Mouse (Mus musculus) myocyte (in vitro differentiated cells): ENCODE measurements around the gene P2rx5. TPM values are rescaled to one million over a fixed set of nuclear protein-coding genes. Genes with fewer than 3 reads are reported as not detected.

Experiments used
- H3K27me3 ChIP-seq: one replicate; pipeline ENCODE4 v1.6.1; 2011; ENCODE audit not compliant: control insufficient read depth, insufficient read depth, insufficient read length
- H3K36me3 ChIP-seq: one replicate; pipeline ENCODE4 v1.6.1; 2011; ENCODE audit not compliant: control insufficient read depth, insufficient read depth
- H3K4me2 ChIP-seq: one replicate; pipeline ENCODE4 v1.6.1; 2011; ENCODE audit warnings: low read depth, control low read depth
- H3K4me3 ChIP-seq: one replicate; pipeline ENCODE4 v1.5.1; 2011; ENCODE audit warnings: mild to moderate bottlenecking, control low read depth, moderate library complexity
- H3K79me2 ChIP-seq: one replicate; pipeline ENCODE4 v1.6.1; 2011; ENCODE audit not compliant: control insufficient read depth, insufficient read depth
- H3ac ChIP-seq: one replicate; pipeline ENCODE4 v1.6.1; 2011; ENCODE audit not compliant: control insufficient read depth, insufficient read length
- CEBPB ChIP-seq: IDR thresholded peaks from 2 replicates; pipeline ENCODE4 v1.6.1; 2011; ENCODE audit warnings: mild to moderate bottlenecking, moderate library complexity; ENCODE audit not compliant: poor library complexity, insufficient read depth, severe bottlenecking
- E2F4 ChIP-seq: IDR thresholded peaks from one replicate; pipeline ENCODE4 v1.6.1; 2011; ENCODE audit warnings: mild to moderate bottlenecking, control low read depth, moderate library complexity; ENCODE audit not compliant: insufficient read depth
- MAX ChIP-seq: IDR thresholded peaks from one replicate; pipeline ENCODE4 v1.6.1; 2011; ENCODE audit warnings: low read depth, mild to moderate bottlenecking, control low read depth
- MYOD1 ChIP-seq, 3 experiments: IDR thresholded peaks; one replicate each; pipeline ENCODE4 v1.6.1; 2011; ENCODE audit warnings: control low read depth in 2 of 3, low read depth in 2 of 3, mild to moderate bottlenecking in 2 of 3, moderate library complexity in 1 of 3; ENCODE audit not compliant: insufficient read length in 2 of 3, control insufficient read depth in 1 of 3
- MYOG ChIP-seq, 3 experiments: IDR thresholded peaks; one replicate each; pipeline ENCODE4 v1.6.1; 2011; ENCODE audit warnings: control low read depth in 2 of 3, low read depth in 2 of 3, mild to moderate bottlenecking in 2 of 3; ENCODE audit not compliant: insufficient read length in 2 of 3, control insufficient read depth in 1 of 3, insufficient read depth in 1 of 3
- POLR2A ChIP-seq: IDR thresholded peaks from one replicate; pipeline ENCODE4 v1.6.1; 2011; ENCODE audit warnings: low read depth, mild to moderate bottlenecking, control low read depth, moderate library complexity; ENCODE audit not compliant: insufficient read length
- POLR2AphosphoS2 ChIP-seq: IDR thresholded peaks from one replicate; pipeline ENCODE4 v1.6.1; 2011; ENCODE audit warnings: low read depth, control low read depth; ENCODE audit not compliant: insufficient read length
- REST ChIP-seq: IDR thresholded peaks from one replicate; pipeline ENCODE4 v1.6.1; 2011; ENCODE audit warnings: mild to moderate bottlenecking, control low read depth, moderate library complexity; ENCODE audit not compliant: insufficient read depth, insufficient read length
- SRF ChIP-seq: IDR thresholded peaks from one replicate; pipeline ENCODE4 v1.6.1; 2011; ENCODE audit warnings: low read depth; ENCODE audit not compliant: control insufficient read depth, insufficient read length
- TCF12 ChIP-seq: IDR thresholded peaks from one replicate; pipeline ENCODE4 v1.6.1; 2011; ENCODE audit warnings: mild to moderate bottlenecking, control low read depth; ENCODE audit not compliant: poor library complexity, insufficient read depth, severe bottlenecking
- TCF3 ChIP-seq: IDR thresholded peaks from one replicate; pipeline ENCODE4 v1.6.1; 2011; ENCODE audit warnings: low read depth, control low read depth; ENCODE audit not compliant: insufficient read length
- USF1 ChIP-seq: IDR thresholded peaks from one replicate; pipeline ENCODE4 v1.6.1; 2011; ENCODE audit warnings: low read depth, mild to moderate bottlenecking, control low read depth, moderate library complexity
- polyA plus RNA-seq: library from polyadenylated mRNA; unstranded; fragments of >200 nt; fragmentation: generic; extraction: Trizol; gene quantifications from one replicate; pipeline ENCODE4 v1.2.1, GENCODE M21; 2012; ENCODE audit warnings: missing spikeins

P2rx5 gene
- polyA plus RNA-seq, 1 experiment: 3.5 TPM

- Histone ChIP-seq H3K4me2 (no peak overlapping the region), H3K36me3 (peaks cover 9% of the 10 kb centered on the region), H3K27me3 (no peaks in the 10 kb centered on the region), H3K79me2 (peaks cover 12% of the 10 kb centered on the region), H3ac (no peak overlapping the region), H3K4me3 (no peak overlapping the region)
- TF ChIP-seq POLR2AphosphoS2 (no peak), POLR2A (no peak), MYOD1 (IDR thresholded peaks at IDR 0.05; ENCODE audit: control insufficient read depth in 1 of 3, insufficient read length in 2 of 3, low read depth in 2 of 3) (no peak), MYOG (IDR thresholded peaks at IDR 0.05; ENCODE audit: control insufficient read depth in 1 of 3, insufficient read depth in 1 of 3, insufficient read length in 2 of 3, low read depth in 2 of 3) (no peak), MAX (no peak), REST (no peak), TCF3 (no peak), SRF (no peak), TCF12 (no peak), CEBPB (no peak), USF1 (no peak), E2F4 (no peak)
These were observed 9.0 kb downstream of the P2rx5 start for GRCm38 (mm10) chr11:73169231-73169630.

- Histone ChIP-seq H3ac (no peak overlapping the region), H3K4me3 (no peak overlapping the region), H3K4me2 (no peak overlapping the region), H3K36me3 (peaks cover 9% of the 10 kb centered on the region), H3K27me3 (no peaks in the 10 kb centered on the region), H3K79me2 (peaks cover 37% of the 10 kb centered on the region)
- TF ChIP-seq REST: no peak
- TF ChIP-seq E2F4: no peak
- no peak for TF ChIP-seq MYOD1 (IDR thresholded peaks at IDR 0.05; ENCODE audit: control insufficient read depth in 1 of 3, insufficient read length in 2 of 3, low read depth in 2 of 3)
- no peak for TF ChIP-seq USF1
- TF ChIP-seq MYOG (IDR thresholded peaks at IDR 0.05; ENCODE audit: control insufficient read depth in 1 of 3, insufficient read depth in 1 of 3, insufficient read length in 2 of 3, low read depth in 2 of 3): no peak
- no peak for TF ChIP-seq TCF12
- TF ChIP-seq SRF: no peak
- TF ChIP-seq CEBPB: no peak
- TF ChIP-seq MAX: no peak
- TF ChIP-seq POLR2A: no peak
- no peak for TF ChIP-seq TCF3
- TF ChIP-seq POLR2AphosphoS2: no peak
These were observed 12.0 kb downstream of the P2rx5 start for GRCm38 (mm10) chr11:73172186-73172585.

DNA sequence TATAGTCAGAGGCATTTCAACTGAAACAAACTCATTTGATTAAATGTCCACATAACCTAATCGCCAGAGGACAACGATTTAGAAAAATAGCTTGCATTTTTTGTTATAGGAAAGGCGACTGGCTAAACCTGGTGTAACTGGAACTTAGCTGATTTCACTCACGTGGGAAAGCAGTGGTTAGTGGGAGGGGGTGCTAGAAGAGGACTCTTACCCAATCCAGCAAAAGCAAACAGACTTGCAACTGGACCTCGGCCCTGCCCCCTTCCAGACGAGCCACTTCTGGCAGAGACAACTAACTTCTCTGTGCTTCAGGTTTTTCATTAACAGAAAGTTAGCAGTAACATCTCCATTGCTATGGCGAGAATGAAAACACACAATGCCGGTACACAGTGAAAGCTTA, 15.4 kb downstream of the P2rx5 start:
- peaks cover 9% of the 10 kb centered on the region for H3K36me3 ChIP-seq
- peaks cover 65% of the 10 kb centered on the region for H3K79me2 ChIP-seq
- no peaks in the 10 kb centered on the region for H3K27me3 ChIP-seq
- H3K4me3 ChIP-seq: peak overlapping the region; percentile 77
- peak overlapping the region; percentile 98 for H3K4me2 ChIP-seq
- TF ChIP-seq CEBPB (0 out of 2 replicates have a peak, but pooled peaks have one; percentile 1), SRF (no peak)
- H3ac ChIP-seq: no peak overlapping the region

DNA sequence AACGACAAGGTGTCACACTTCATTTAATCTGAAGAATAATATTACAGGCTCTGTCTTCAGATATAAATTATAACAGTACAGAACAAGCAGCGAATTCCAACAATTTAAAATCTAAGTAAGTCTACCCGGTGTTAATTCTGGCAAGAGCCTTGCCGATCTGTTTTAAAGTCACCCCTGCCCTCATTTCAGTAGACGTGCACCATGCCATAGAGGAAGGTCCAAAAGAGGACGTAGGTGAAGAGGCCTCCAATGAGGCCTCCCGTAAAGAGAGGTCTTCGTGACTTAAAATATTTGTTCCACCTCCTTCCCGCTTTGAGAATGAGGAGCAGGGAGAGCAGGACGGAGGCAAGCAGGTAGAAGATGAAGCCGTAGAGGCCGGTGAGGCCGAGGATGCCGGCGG, 16.0 kb downstream of the P2rx5 start:
- peak overlapping the region; percentile 98 for H3K4me2 ChIP-seq
- TF ChIP-seq REST (no peak), E2F4 (no peak), CEBPB (0 out of 2 replicates have a peak, but pooled peaks have one; percentile 0), SRF (no peak), USF1 (no peak), POLR2AphosphoS2 (no peak), MYOD1 (IDR thresholded peaks at IDR 0.05; ENCODE audit: control insufficient read depth in 1 of 3, insufficient read length in 2 of 3, low read depth in 2 of 3) (no peak), TCF3 (no peak)
- peaks cover 65% of the 10 kb centered on the region for H3K79me2 ChIP-seq
- no peaks in the 10 kb centered on the region for H3K27me3 ChIP-seq
- peaks cover 9% of the 10 kb centered on the region for H3K36me3 ChIP-seq
- peak overlapping the region; percentile 92 for H3ac ChIP-seq
- H3K4me3 ChIP-seq: peak overlapping the region; percentile 77

GRCm38 (mm10) chr11:73176608-73177508, 16.6 kb downstream of the P2rx5 start, which contains the start of the genes Emc6 and Tax1bp3:
Gene Emc6, minus strand, starts transcription at chr11:73177037.
Gene Tax1bp3, plus strand, starts transcription at chr11:73177083.
- no peaks in the 10 kb centered on the region for H3K27me3 ChIP-seq

More at GRCm38 (mm10) chr11:73176608-73177508, 16.6 kb downstream of the P2rx5 start, which contains the start of the genes Emc6 and Tax1bp3:
- Histone ChIP-seq H3ac (peak within 1 kb of the TSS; percentile 92), H3K36me3 (peaks cover 9% of the 10 kb centered on the region), H3K4me2 (peak within 1 kb of the TSS; percentile 98), H3K4me3 (peak within 1 kb of the TSS; percentile 77), H3K79me2 (peaks cover 65% of the 10 kb centered on the region)
- peak in 1 of 3 experiments; percentile 7 for TF ChIP-seq MYOG (IDR thresholded peaks at IDR 0.05; ENCODE audit: control insufficient read depth in 1 of 3, insufficient read depth in 1 of 3, insufficient read length in 2 of 3, low read depth in 2 of 3)
- peak; percentile 75 for TF ChIP-seq POLR2A
- no peak for TF ChIP-seq MAX
- no peak for TF ChIP-seq E2F4
- peak; percentile 76 for TF ChIP-seq POLR2AphosphoS2
- TF ChIP-seq SRF: peak; percentile 39
